Comparison of ENCODE assay signal across 19 mouse cellular contexts in the genomic region with DNA sequence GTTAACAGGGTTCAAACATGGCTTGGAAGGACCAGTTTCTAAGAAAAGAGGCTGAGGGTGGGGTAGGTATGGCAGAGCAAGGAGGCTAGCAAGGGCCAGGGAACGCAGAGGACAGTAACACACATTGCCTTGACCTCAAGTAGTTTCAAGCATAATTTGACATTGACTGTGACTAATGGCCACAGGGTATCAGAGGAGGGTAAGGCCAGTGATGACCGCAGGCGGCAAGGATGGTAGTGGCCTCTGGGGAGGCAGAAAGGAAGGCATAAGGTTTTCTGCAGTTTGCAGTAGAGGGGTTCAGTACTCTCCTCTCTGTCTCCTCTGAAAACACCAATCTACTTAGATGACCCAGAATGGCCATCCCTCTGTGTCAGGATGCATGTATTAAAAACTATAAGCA. TPM values are rescaled to one million over a fixed set of nuclear protein-coding genes. Genes with fewer than 3 reads are reported as not detected.
DNase-seq lines count a peak whose midpoint lies in the region; ATAC-seq lines count a peak whose summit lies in the region.
"Had no signal": no experiment of that assay in that cellular context is flagged by ENCODE, and none has a peak within 500 bp of the region (broad histone marks: within the 10 kb centered on the region; RNA-seq: fewer than 3 reads in every experiment).

No protein-coding gene starts in this region.

- no peak overlapping the region for H3K4me2 ChIP-seq in limb, embryonic 11.5 days (ENCODE audit: low read depth, severe bottlenecking)
- H3K4me2 ChIP-seq in stomach, embryonic 14.5 days (replicated peaks; ENCODE audit: low read depth, low read length): no peak overlapping the region
- H3K4me2 ChIP-seq: embryonic facial prominence, embryonic 12.5 days; forebrain, embryonic 15.5 days; heart, embryonic 13.5 days; hindbrain, embryonic 13.5 days; intestine, embryonic 15.5 days had no signal

- no peak overlapping the region for H3K27ac ChIP-seq in limb, embryonic 11.5 days (replicated peaks; ENCODE audit: low read depth, low read length)
- no peak overlapping the region for H3K27ac ChIP-seq in limb, embryonic 10.5 days
- 0 out of 2 replicates have a peak overlapping the region, but pooled peaks have one; percentile 88 for H3K27ac ChIP-seq in stomach, embryonic 14.5 days (ENCODE audit: low read length)
- H3K27ac ChIP-seq: forebrain, embryonic 15.5 days; heart, adult 2 months had no signal

- peak; percentile 16 for DNase-seq in adrenal gland, postnatal 10 days
- no peak for DNase-seq in adrenal gland, postnatal 14 days
- peak; percentile 21 for DNase-seq in limb, embryonic 11.5 days (ENCODE audit: low spot score)
- no peak for DNase-seq in limb, embryonic 10.5 days (ENCODE audit: low spot score)
- no peak for DNase-seq in gastrocnemius, adult 8-10 months (ENCODE audit: low spot score in 2 of 2)
- no peak for DNase-seq in kidney, postnatal 36 days
- DNase-seq: cerebellum, adult 2 months; cerebellum, postnatal 14 days; embryo, embryonic 11 days; gastrocnemius, postnatal 10 days; heart, adult 2 months; heart, postnatal 4 days; kidney, adult 18-20 months had no signal

- peaks cover 27% of the 10 kb centered on the region for H3K4me1 ChIP-seq in limb, embryonic 11.5 days (ENCODE audit: control insufficient read depth, insufficient read depth, low read length)
- peaks cover 51% of the 10 kb centered on the region for H3K4me1 ChIP-seq in limb, embryonic 10.5 days
- peaks cover 28% of the 10 kb centered on the region for H3K4me1 ChIP-seq in stomach, embryonic 14.5 days (ENCODE audit: control insufficient read depth, insufficient read depth, low read length)

- no peak overlapping the region for H3K9ac ChIP-seq in limb, embryonic 11.5 days (ENCODE audit: low read length)
- H3K9ac ChIP-seq in stomach, embryonic 14.5 days (replicated peaks; ENCODE audit: low read depth, low read length): no peak overlapping the region
- H3K9ac ChIP-seq: embryonic facial prominence, embryonic 12.5 days; forebrain, embryonic 15.5 days; heart, embryonic 13.5 days; hindbrain, embryonic 13.5 days; intestine, embryonic 15.5 days had no signal

- H3K4me3 ChIP-seq in limb, embryonic 11.5 days (ENCODE audit: low read depth, low read length): no peak overlapping the region
- no peak overlapping the region for H3K4me3 ChIP-seq in limb, embryonic 10.5 days
- no peak overlapping the region for H3K4me3 ChIP-seq in stomach, embryonic 14.5 days (ENCODE audit: low read depth, low read length)
- H3K4me3 ChIP-seq: embryonic facial prominence, embryonic 12.5 days; forebrain, embryonic 15.5 days; heart, adult 2 months; heart, embryonic 13.5 days; hindbrain, embryonic 13.5 days; intestine, embryonic 15.5 days had no signal

- H3K27me3 ChIP-seq in limb, embryonic 11.5 days (ENCODE audit: control insufficient read depth, insufficient read depth, low read length): no peaks in the 10 kb centered on the region
- H3K27me3 ChIP-seq in limb, embryonic 10.5 days (ENCODE audit: low read depth, poor library complexity, severe bottlenecking): peaks cover 53% of the 10 kb centered on the region; the same call in 1 of the 2 replicates
- no peaks in the 10 kb centered on the region for H3K27me3 ChIP-seq in stomach, embryonic 14.5 days (ENCODE audit: control insufficient read depth, insufficient read depth, low read length)
- H3K27me3 ChIP-seq: embryonic facial prominence, embryonic 12.5 days; forebrain, embryonic 15.5 days; heart, embryonic 13.5 days; hindbrain, embryonic 13.5 days; intestine, embryonic 15.5 days had no signal

- ATAC-seq in limb, embryonic 11.5 days (ENCODE audit: insufficient number of reproducible peaks, low FRiP score, low TSS enrichment, low read depth): no peak
- ATAC-seq in stomach, embryonic 14.5 days (ENCODE audit: insufficient number of reproducible peaks, insufficient read depth, low FRiP score, low read depth): no peak
- ATAC-seq: forebrain, embryonic 15.5 days; intestine, embryonic 15.5 days had no signal

- 70% methylated on average over 3 of the region's 3 CpGs for WGBS in limb, embryonic 11.5 days
- 67% methylated on average over 3 of the region's 3 CpGs for whole genome bisulfite sequencing in limb, embryonic 10.5 days
- 69% methylated on average over 3 of the region's 3 CpGs for WGBS in stomach, embryonic 14.5 days

- no peaks in the 10 kb centered on the region for H3K9me3 ChIP-seq in limb, embryonic 11.5 days (ENCODE audit: control insufficient read depth, low read length)
- H3K9me3 ChIP-seq in limb, embryonic 10.5 days (replicated peaks): no peaks in the 10 kb centered on the region
- H3K9me3 ChIP-seq in stomach, embryonic 14.5 days (ENCODE audit: control insufficient read depth, low read depth, low read length): no peaks in the 10 kb centered on the region
- H3K9me3 ChIP-seq: embryonic facial prominence, embryonic 12.5 days; forebrain, embryonic 15.5 days; heart, embryonic 13.5 days; hindbrain, embryonic 13.5 days; intestine, embryonic 15.5 days had no signal

- H3K36me3 ChIP-seq in limb, embryonic 11.5 days (ENCODE audit: control insufficient read depth, insufficient read depth, low read length): no peaks in the 10 kb centered on the region
- no peaks in the 10 kb centered on the region for H3K36me3 ChIP-seq in limb, embryonic 10.5 days
- H3K36me3 ChIP-seq in stomach, embryonic 14.5 days (ENCODE audit: control insufficient read depth, insufficient read depth, low read length): no peaks in the 10 kb centered on the region
- H3K36me3 ChIP-seq: embryonic facial prominence, embryonic 12.5 days; forebrain, embryonic 15.5 days; heart, embryonic 13.5 days; hindbrain, embryonic 13.5 days; intestine, embryonic 15.5 days had no signal

RNA-seq across cellular contexts. Expression of a gene that starts 53.7 kb away (rescaled TPM):
- total RNA-seq in adrenal gland, postnatal 10 days (2021): 10 to 100 TPM; 39.1 to 45.7 TPM
- total RNA-seq in adrenal gland, postnatal 14 days (2021): 36.2 and 38.0 TPM in 2 replicates
- 14.3 and 18.7 TPM in 2 replicates for polyA plus RNA-seq in limb, embryonic 11.5 days (2014; fragmentation: Nextera tagmentation; extraction: Ambion mirVana)
- polyA plus RNA-seq in limb, embryonic 10.5 days (2016; fragmentation: Nextera tagmentation; extraction: Ambion mirVana): 20.9 and 29.8 TPM in 2 replicates
- 25.8 and 29.8 TPM in 2 replicates for polyA plus RNA-seq in stomach, embryonic 14.5 days (2014; fragmentation: Nextera tagmentation; extraction: Ambion mirVana)
- 10 to 100 TPM in 2 of 4 experiments, 1 to 10 TPM in 2; 6.5 to 11.5 (median 9.7) TPM for total RNA-seq in gastrocnemius, adult 8-10 months (2022)

Comparison
In these comparisons a context has a peak if more than half of its experiments do, and no peak if none do; other contexts are left out.
1. DNase-seq: peak in adrenal gland, postnatal 10 days (single experiment) and limb, embryonic 11.5 days (single experiment); none in adrenal gland, postnatal 14 days (single experiment), limb, embryonic 10.5 days (single experiment), gastrocnemius, adult 8-10 months (0 of 2) and kidney, postnatal 36 days (0 of 2).